Mouse (Mus musculus) C2C12 (cell line): ENCODE results near the gene Tcea3.

ENCODE experiments used
- CEBPB ChIP-seq: IDR thresholded peaks from one replicate; pipeline ENCODE4 v1.6.1; 2011; ENCODE audit warnings: low read depth, mild to moderate bottlenecking, control low read depth, moderate library complexity
- CTCF ChIP-seq: IDR thresholded peaks from one replicate; pipeline ENCODE4 v1.5.1; 2011; ENCODE audit not compliant: control insufficient read depth, insufficient read depth, insufficient read length
- FOSL1 ChIP-seq: IDR thresholded peaks from one replicate; pipeline ENCODE4 v1.8.0; 2011; ENCODE audit warnings: mild to moderate bottlenecking, low read length; ENCODE audit not compliant: poor library complexity, insufficient read depth, severe bottlenecking
- MAX ChIP-seq: IDR thresholded peaks from one replicate; pipeline ENCODE4 v1.6.1; 2011; ENCODE audit warnings: mild to moderate bottlenecking, control low read depth
- MYOG ChIP-seq: IDR thresholded peaks from one replicate; pipeline ENCODE4 v1.6.1; 2011; ENCODE audit not compliant: control insufficient read depth, insufficient read length; ENCODE audit errors: extremely low read depth

GRCm38 (mm10) chr4:136204775-136205174 lies 42.8 kb upstream of the Tcea3 start:
- TF ChIP-seq MAX, result no peak
- TF ChIP-seq CTCF, result no peak
- no peak for TF ChIP-seq MYOG
- TF ChIP-seq CEBPB, result no peak
- no peak for TF ChIP-seq FOSL1
